Mouse (Mus musculus): ENCODE measurements around the gene Fxyd6.

Fxyd6 gene

DNA sequence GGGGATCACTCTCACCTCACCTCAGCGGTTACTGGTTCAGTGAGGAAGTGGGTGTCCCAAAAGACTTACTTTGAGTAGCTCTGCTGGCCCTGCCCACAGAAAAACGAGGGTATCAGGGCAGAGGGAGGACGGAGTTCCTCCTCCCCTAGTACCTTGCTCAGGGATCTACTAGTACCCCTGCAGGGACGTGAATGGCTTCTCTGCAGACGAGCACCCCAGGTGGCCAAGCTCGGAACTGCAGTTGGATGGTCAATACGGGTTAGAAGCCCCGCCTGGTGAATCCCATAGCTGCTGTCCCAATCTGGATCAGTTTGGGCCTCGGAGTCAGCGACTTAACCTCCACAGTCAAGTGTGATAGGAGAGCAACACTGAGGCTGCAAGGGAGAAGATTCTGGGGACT, 42.3 kb downstream of the Fxyd6 start:
- DNase-seq (ENCODE audit: low spot score): peak; percentile 96

DNA sequence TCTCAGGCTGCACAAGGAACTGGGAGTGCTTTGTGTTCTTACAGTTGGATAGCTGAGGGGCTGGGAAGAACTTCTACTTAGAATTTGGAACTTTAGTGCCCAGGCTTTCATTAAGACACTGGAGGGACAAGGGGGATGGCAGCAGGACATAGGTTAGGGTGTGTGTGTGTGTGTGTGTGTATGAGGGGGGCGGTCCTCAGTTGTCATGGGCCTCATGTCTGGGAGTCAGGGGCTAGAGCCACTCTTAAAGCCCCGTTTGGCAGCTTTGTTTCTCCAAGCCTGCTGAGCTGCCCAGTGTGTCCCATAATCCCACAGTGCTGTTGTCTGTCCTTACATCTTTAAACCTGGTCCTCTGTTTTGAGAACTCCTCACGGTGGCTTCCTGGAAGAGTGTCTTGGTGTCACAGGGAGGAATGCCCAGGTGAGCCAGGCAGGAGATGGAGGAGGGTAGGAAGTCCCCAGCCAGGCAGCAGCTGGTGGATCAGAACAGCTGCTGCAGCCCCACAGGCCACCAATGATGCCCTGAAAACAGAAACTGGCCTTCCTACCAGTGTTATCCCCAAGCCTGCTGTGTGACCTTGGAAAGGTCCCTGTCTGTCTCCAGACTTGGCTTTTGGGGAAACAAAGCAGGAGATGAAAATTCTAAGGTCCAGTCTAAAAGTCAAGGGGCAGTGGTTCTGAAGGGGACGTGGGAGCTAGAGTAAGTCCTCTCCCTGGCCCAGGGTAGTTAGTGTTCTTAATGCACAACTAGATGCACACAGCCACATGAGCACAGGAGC, 42.9 kb downstream of the Fxyd6 start:
- DNase-seq (ENCODE audit: low spot score): no peak

DNA sequence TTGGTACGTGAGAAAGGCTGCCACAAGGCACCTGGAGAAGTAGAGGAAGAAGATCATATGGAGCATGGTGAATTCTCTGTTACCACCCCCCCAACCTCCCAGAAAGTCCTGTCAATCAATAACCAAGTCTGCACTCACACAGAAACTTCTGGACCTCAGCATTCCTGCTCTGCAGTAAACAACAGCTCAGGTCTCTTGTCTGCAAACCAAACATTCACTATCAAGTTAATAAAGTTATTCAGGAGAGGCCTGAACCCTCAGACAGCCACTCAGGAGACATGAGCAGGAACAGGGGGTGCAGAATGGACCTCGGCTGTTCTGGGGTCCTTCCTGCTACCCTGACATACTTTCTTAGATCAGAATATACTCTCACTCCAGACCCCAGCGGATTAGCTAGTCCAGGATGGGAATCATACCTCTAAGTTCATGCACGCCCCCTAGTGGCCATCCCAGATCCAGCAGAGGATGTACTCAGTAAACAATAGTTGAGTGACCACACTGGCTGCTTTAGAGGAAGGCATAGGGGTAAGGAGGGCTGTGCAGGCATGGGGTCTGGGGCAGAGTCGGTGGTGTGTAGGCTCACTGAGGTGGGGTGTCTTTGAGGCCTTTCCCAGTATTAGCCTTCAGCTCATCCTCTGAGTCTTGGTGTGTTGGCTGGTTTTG, 43.6 kb downstream of the Fxyd6 start:
- peak; percentile 76 for DNase-seq (ENCODE audit: low spot score)

DNA sequence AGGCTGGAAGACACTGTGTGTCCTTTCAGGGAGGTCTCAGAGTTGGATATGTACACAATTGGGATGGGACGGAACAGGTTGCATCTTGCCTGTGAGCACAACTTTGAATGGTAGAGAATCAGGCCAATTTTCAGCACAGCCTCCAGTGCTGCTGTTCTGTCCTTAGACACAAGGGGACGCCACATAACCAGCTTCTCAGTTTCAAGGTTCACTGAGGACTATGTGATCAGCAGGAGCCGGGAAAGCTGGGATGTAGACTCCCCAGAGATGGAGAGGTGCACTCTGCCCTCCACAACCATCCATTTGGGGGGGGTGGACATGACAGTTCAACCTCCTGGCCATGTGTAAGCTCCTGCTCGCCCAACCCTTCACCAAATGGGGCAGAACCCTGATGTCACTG, 45.9 kb downstream of the Fxyd6 start:
- peak; percentile 87 for DNase-seq (ENCODE audit: low spot score)

DNA sequence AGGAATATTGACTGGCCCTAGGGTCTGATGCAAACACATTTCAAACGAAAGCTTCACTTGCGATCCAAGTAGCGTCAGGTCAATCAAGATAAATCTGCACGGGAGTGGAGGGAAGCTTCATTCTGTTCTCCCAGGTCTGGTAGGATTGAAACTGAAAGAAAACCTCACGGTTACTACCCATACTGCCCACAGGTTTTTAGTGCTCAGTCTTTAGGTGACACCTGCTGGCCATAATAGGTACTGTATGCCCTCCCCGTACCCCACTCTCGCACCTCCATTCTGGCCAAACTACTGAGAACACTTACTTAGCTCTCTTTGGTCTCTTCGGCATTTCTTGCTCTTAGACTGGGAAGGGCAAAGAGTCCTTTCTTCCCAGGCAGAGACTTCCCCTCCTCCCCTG, 47.3 kb downstream of the Fxyd6 start:
- DNase-seq (ENCODE audit: low spot score): peak; percentile 75

DNA sequence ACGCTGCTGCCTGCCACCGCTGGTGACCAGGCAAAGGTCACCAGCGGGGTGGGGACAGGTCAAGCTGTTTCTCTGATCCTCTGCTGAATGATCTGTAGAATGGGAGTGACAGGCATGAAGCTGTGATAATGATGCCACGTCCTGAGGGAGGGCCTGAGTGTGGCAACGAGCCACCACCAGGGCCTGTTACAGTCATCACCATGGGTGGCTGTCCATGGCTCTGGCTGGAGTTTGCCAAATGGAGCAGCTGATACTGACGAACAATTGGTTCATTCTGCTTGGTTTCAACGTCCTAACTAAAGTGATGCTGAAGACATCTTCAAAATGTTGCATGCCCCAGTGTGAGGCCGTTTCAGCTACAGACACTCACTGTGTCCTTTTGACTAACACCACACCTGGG, 48.3 kb downstream of the Fxyd6 start:
- DNase-seq (ENCODE audit: low spot score): no peak

DNA sequence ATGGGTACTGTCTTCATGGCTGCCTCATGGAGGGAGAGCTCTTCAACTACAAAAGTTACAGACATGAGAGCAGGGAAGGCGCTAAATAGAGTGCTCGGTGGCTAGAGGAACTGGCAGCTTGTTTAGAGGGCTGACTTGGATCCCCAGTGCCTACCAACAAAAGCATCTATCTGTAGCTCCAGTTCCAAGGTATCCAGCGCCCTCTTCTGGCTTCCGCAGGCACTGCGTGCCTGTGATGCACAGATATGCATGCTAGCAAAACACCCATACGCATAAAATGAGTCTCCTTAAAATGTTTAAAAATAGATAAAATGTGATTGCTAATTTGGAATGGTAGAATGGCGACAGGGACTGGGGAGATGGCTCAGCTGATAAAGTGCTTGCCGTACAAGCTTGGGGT, 51.2 kb downstream of the Fxyd6 start:
- peak; percentile 49 for DNase-seq (ENCODE audit: low spot score)

DNA sequence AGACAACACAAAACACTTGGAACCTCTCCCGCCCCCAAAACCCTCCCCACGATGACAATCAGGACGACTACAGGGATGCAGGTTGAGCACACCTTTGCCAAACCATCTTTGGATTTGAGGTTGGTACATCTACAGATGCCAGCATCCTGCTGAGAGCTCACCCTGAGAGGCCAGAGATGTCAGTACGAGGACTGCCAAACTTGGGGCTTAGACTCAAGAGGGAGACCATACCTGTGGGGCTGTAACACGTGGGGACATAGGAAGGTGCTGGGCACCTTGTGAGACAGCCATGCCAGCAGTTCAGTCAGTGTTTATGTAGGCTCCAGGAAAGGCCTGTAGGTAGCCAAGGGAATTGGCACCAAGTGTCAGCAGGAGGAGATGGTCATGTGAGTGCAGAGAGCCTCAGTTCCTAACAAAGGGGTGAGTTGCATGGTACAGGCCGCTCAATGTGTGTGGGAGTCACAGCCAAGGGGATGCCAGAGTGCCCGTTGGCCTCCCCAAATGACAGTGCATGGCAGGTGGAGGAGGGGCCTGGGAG, 52.8 kb downstream of the Fxyd6 start:
- no peak for DNase-seq (ENCODE audit: low spot score)

DNA sequence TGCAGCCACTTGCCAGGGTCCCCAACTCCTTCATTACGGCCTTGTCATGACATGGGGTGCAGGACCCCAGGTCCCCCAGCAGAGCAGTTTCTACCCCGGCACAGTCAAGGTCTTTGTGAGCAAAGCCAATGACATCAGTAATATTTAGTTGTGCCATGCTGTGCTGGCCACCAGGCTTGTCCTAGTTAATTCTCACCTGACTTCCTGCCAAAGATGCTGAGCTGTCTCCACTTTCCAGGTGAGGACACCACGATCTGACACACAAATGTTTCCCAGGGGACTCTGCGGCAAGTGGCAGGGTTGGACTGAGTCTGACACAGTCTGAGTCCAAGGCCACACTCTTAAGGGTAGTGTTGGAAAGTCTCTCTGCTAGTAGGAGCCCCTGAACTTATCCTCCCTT, 56.5 kb downstream of the Fxyd6 start, which contains the start of gene Dscaml1:
Gene Dscaml1 (plus strand): TSS at position 173 of the 400 bp plus-strand sequence.
- no peak for DNase-seq (ENCODE audit: low spot score)

DNA sequence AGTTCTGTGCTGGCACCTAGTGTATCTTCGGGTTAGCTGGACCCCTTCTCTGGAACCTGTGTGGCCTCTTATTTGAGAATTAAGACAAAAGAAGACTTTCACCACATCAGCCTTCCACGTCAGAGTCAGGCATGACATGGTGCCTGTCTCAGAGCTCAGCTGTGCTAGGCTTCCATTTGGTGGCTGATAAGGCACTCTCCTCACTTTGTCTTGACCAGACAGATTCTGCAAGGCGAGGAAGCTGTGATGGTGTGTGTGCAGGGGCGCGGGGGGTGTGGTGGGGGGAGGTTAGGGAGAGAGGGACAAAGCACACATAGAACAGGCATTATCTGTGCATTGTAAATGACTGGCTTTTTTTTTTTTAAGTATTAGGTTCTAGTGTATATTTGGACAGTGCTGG, 59.4 kb downstream of the Fxyd6 start:
- DNase-seq (ENCODE audit: low spot score): no peak

DNA sequence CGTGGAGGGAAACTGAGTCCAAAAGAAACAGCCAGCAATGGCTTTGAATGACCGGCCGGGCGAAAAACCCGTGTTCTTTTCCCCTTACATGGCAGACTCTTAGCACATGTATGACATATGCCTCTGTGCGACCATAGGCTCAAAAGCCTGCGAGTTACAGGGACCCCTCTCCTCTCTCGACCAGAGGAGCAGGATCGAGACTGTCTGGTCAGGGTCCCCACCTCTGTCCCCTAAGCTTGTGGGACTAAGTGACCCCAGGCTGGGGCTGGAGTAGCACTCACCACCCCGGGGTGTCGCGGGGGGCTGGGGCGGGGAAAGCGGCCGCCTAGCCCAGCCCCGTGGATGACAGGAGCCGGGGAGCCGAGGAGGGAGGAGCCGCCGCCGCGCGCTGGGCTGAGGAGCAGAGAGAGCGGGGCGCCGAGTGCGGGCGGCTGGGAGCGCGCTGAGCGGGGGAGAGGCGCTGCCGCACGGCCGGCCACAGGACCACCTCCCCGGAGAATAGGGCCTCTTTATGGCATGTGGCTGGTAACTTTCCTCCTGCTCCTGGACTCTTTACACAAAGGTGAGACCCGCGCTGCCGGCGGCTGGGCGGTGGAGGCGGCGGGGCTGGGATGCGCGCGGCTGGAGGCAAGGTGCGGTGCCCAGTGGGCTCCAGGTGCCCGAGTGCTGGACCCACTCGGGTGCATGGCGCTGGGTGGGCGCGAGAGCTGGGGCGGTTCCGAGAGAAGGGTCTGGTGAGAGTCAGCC, 60.1 kb downstream of the Fxyd6 start:
- DNase-seq (ENCODE audit: low spot score): peak; percentile 38

DNA sequence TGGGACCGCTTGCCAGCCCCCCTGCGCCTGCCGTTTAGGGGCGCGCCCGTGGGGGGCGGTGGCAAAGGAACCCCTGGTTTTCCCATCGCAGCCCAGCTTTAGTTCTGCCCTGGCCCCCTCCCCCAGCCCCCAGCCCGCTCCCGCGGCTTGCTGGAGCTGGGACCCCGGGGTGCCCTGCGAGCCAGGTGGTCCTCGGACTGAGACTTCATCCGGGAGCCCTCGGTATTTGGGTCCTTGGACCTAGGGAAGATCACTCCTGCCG, 60.6 kb downstream of the Fxyd6 start:
- DNase-seq (ENCODE audit: low spot score): no peak

DNA sequence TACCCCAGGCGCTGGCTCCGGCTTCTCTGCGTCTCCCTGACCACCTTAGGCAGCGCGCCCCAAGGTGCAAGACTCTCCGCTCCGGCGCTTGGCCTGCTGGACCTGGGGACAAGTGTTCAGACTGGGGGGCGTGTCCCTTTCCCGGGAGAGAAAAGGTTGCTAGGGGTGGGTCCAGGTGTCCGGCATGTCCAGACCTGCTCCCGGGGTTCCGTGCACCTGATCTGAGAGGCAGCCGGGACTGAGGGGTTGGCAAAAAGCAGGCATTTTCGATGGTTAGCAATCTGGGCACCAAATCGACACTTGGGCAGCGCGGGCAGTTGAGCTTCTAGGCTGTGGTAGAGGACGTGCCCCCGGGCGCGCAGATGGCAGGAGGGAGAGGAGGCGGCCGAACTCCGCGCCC, 61.2 kb downstream of the Fxyd6 start:
- no peak for DNase-seq (ENCODE audit: low spot score)

DNA sequence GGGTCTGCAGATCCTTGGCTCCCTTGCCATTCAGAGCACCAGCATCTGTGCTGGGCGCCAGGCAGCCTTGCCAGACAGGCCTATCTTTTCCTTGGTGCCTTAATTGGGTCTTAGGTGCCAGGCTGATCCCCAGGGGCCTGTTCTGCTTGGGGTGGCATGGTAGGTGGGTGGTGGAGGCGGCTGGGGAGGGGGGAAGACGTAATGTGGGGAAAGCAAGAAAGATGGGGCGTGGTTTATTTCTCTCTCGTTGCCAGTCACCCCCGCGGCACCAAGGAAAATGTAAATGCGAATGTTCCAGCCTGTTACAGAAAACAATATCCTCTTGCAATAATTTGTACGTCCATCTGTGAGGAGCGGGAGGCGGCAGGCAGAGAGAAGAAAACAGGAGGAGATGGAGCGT, 62.7 kb downstream of the Fxyd6 start:
- DNase-seq (ENCODE audit: low spot score): no peak

DNA sequence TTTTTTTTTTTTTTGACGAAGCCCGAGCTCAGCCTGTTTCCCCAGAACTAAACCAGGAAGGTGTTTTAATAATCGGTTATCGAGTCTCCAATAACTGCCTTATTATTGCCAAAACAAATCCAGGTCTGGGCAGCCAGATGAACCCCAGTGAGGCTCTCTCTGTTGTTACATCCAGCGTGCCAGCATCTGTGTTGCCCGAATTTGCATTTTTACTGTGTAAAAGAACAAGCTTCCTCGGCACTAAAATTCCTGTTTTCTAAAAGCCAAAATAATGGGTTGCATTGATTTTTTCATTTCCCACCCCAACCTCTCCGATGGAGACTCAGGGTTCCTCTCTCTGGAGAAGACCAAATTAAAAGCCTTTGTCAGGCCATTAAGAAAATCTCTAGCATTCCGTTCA, 63.1 kb downstream of the Fxyd6 start:
- DNase-seq (ENCODE audit: low spot score): no peak

DNA sequence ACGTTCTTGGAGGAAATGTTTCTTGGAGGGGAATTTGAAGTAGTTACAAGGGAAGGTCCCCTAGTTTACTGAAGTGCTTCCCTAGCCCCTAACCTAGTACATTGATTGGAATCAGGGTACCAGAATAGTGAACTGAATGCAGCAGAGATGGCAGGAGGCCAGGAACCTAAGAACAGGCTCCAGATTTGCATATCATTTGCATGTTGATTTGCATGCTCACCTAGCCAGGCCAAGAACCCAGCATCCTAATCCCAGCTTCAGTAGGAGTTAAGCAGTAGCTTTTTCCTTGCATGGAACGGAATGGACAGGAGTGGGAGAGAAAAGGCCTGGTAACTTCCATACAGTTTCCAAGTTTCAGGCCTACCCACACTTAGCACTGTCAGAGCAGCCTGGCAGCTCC, 64.2 kb downstream of the Fxyd6 start:
- DNase-seq (ENCODE audit: low spot score): no peak

DNA sequence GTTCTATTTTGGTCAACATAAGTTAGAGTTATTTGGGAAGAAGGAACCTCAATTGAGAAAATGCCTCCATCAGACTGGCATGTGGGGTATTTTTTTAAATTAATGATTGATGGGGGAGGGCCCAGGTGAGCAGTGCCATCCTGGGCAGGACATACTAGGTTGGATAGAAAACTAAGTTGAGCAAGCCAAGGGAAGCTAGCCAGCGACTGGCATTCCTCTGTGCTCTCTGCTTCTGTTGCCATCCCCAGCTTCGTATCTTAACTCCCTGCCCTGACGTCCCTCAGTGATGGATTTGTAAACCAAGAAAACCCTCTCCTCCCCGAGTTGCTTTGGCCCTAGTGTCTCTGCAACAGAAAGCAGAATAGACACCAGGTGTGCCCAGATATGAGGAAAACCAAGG, 69.0 kb downstream of the Fxyd6 start:
- no peak for DNase-seq (ENCODE audit: low spot score)

DNA sequence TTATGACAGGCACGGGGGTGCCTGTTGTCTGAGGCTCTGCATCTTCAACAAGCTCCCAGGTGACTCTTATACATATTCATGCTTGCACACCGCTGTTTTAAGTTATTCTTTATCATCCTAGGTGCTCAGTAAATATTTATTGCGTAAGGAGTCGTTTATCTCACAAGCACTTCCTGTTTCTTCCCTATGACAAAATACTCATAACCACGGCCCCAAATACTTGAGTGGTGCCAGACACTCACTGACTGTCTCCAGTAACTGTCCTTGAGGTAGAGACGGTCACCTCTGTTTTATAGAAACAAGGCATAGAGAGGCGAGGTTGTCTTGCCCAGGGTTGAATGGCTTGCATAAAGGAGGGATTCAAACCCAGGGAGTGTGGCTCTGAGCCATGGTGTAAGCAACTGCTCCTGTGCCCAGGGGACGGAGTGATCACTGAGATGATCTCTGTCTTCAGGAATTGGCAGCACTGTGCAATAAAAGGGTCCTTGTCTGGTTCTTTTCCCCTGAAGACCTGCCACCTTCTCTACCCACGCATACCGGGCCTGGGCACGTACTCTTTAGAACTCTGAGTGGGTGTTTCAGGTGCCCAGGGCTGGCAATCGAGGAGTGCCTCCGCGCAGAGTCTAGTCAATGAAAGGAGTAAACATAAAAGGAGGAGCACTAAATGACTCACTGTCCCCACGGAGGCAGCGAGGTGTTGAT, 70.2 kb downstream of the Fxyd6 start:
- DNase-seq (ENCODE audit: low spot score): no peak

DNA sequence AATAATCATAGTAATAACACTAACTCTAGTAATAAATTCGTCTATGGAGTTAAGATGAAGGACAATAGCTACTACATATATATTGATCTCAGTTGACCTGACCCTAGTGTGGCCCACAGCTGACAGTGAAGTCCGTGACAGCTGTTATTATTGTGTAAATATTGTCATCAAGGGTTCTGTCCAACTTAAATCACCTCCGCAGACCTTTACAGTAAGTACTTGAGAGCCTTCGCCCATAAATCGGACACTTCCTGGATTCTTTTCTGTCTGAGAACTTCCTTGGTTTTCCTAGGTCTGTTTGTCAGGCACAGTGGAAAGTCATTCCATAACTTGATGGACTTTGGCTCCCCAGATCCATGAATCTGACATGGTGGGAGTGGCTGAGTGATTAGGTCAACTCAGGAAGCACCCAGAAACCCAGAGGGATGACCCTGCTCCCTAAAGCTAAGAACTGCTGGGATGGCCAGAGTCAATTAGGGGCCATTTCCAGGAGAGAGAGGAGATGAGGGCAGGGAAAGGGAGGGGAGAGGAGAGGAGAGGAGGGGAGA, 74.3 kb downstream of the Fxyd6 start:
- no peak for DNase-seq (ENCODE audit: low spot score)

Measured in retina, embryonic 14.5 days (tissue).